Mouse (Mus musculus) right cerebral cortex, adult 18-20 months (tissue): Measurements from ENCODE around the gene Adgrd1.

ENCODE experiments used
- DNase-seq: peaks from one replicate; pipeline ENCODE4 v3.0.0; 2022; ENCODE audit warnings: mixed read lengths

Gene Adgrd1

DNA sequence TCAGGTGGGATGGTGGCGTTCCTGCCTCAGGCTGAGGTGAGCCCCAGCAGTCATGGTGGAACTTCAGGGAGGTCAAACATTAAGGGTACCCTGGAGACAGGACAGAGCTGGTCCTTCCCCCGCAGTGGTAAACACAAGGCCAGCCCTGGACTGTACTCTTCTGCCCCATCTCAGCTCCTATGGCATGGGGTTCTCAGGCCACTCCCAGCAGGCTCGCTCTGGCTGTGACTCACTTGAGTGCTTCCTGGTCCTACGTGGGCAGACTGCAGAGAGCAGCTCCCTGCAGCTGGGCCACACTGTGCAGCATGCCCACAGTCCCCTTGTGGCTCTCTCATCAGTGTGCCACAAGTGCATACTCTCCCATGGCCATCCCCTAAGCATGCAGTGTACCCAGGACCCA, 112.3 kb downstream of the Adgrd1 start:
- no peak for DNase-seq

DNA sequence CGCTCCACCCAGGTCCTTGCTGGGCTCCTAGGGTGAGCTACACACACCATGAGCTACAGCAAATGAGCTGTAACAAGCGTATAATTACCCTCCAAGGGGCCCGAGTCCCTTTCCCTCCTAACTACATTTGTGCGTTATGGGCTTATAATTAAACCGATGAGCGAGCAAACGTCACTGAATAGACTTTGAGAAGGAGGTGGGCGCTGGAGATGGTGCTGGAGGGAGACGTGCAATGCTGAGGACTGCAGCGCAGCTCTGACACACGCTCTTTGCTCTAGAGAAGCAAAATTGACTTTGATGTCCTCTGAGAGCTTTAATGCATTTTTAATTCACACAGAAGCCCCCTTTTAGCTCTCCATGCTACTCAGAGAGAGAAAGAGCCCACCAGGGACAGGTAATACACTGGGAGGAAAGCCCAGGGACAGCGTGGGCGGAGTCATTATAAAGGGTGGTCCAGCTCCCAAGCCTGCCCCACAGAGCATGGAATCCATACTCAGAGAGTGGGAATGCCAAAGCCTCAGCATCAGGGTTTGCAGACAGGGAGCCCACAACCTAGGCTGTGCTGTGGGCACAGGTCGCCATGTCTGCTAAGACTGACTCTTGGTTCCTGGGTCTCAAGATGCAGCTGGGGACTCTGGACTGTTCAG, 115.0 kb downstream of the Adgrd1 start:
- DNase-seq = no peak

DNA sequence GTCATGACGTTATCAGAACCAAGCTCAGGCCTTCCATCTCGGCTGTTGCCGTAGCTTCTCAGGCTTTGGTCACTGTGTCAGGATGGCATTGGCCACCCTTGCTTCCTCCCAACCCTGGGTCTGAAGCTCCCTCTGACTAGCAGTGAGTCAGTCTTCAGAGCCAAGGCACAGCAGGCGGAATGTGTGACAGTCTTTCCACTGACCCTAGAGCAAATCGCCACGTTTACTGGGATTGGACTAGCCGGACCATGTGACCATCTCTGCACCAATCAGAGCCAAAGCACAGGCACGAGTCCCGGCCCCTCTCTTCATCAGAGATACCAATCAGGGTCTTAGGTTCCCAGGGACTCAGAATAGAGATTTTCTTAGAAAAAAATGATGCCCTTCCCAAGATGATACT, 117.5 kb downstream of the Adgrd1 start:
- DNase-seq = no peak

DNA sequence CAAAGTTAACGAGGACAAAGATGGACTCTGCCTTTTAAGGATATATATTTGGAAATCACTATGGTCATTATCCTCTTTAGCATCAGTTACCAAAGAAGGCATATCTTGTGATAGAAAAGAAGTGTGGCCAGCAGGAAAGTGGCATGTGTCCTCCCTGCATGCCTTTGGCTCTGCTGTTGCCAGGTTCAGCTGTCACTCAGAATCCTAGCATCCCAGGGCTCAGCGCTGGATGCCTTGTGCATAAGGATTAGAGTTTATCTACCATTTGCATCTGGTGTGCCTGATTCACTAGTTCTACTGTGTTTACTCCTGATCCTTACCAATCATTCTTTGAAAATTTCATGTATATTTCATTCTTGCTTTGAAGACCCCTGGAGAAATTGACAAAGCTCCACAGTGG, 119.5 kb downstream of the Adgrd1 start:
- no peak for DNase-seq

DNA sequence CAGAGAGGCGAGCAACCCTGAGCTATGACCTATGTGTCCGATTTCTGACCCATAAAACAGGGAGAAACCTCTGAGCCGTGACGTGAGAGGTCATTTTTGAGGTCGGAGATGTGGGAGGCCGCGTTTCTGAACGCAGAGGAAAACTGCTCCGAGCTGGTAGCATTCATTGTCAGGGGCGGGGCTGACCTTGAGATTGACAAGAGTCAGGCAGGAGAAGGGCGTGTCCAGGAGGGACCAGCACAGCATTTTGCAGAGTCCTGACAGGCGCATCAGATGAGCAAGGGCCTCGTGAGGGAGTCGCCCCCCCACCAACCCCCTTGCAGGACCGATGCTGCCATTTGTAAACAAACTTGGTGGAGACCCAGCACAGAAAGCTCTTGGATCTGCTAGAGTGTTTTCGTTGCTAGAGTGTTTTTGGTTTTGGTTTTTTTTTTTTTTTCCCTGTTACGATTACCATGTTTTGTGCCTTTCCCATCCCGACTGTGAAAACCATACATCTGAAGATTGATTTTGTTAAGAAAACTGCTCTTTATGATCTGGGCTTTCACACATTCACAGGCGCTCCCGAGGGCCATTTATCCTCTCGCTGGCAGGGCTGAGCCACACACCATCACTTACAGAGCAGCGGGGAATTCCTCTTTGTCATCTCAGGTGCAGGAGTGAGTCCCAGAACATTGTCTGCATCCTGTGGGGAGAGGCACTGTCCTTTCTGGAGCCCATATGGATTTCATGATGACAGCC, 121.1 kb downstream of the Adgrd1 start:
- no peak for DNase-seq

DNA sequence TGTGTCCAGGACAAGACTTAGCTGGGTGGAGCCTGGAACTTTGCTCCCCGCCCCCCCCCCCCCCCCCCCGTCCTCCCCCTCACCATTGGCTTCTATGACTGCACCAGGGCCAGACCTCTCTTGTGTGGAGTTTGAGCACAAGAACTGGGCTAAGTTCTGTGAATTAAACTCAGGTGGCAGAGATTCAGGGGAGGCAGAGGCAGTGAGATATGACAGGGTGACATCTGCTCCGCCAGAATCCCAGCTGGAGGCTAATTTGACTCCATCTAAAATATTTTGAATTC, 121.6 kb downstream of the Adgrd1 start:
- DNase-seq = no peak

DNA sequence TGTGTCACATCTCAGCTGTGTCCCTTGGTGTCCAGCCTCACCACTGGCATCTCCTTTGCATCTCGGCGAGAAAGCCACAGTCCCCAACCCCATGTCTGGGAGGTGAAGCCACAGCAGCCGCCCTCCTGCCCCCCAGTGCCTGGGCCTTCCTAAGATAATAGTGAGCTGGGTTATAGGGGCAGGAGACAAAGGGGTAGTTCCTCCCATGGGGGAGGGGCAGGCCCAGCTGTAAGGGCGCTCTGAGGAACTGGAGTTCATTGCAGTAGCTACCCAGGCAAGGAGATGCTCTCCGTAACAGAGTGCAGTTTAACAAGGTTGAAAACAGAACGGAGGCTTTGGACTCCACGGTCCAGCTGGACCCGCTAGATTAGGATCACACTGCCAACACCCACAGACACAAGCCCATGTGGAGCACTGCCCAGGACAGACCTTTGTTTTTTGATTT, 122.0 kb downstream of the Adgrd1 start:
- DNase-seq = no peak

DNA sequence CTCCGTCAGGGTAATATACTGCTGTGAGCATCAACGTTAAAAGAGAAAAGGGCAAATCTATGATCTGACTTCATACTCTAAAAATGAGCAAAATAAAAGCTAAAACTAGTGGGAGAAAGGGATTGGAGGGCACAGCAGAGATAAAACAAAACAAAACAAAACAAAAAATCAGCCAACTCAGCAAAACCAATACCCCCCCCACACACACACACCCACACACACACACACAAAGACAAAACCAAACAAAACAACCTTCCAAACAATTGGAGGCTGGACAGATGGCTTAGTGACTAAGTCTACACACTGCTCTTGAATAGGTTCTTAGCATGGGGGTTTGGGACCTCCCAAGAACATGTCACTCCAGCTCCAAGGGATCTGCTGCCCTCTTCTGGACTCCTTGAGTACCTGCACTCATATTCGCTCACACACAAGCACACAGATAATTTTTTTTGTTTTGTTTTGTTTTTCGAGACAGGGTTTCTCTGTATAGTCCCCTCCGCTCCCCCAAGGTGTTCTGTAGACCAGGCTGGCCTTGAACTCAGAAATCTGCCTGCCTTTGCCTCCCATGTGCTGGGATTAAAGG, 122.7 kb downstream of the Adgrd1 start:
- DNase-seq = no peak

DNA sequence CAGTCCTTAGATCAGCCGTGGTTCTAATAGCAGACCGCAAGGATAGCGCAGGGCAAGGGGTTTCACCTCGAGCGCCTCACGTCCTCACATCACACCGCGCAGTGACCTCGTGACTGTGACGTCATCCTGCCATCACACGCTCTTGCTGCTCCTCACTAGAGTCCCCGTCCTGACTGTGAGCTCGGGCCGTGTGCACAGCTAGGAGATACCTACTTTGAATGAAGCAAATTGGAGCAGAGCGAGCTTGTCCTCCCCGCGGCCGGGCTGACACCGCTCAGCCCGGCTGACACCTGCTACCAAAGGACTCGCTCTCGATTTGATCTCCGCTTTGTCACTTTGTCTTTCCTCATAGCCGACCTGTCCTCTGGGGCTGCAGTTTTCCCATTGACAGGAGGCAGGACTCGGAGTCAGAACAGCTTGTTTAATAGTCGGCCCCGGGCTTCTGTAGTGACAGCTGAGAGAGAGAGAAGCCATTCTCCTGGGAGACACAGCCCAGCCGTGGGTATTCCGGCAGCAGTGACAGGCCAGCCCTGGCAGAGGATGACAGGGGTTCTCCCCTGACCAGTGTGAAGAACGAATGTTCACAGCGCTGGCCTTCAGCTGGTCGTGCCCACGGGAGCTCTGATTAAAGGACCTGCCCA, 129.4 kb downstream of the Adgrd1 start:
- no peak for DNase-seq

DNA sequence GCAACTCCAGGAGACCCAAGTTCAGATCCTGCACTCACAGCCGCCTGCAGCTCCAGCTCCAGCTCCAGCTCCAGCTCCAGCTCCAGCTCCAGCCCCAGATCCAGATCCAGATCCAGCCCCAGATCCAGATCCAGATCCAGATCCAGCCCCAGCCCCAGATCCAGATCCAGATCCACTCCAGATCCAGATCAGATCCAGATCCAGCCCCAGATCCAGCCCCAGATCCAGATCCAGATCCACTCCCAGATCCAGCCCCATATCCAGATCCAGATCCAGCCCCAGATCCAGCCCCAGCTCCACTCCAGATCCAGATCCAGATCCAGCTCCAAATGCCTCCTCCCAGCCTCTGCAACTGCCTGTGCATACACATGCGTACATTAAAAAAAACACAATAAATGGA, 131.6 kb downstream of the Adgrd1 start:
- no peak for DNase-seq

DNA sequence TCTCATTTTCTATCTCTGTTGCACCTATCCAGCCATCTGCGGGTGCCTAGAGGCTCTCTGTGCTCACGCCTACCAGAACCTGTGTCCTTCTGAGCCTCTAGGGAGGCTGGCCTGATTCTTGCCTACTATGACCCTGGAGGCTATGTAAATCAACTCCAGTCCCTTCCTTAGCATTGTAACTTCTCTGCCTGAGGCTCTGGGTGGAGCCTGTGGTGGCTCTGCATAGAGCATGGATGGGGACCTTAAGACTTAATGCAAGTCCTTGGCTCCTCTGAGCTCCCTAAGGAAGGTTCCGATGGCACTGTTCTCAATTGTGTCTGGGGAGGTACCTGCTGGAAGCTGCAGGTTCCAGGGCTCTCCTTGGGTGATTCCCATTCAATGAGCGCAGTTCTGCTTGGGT, 136.8 kb downstream of the Adgrd1 start:
- DNase-seq = no peak

DNA sequence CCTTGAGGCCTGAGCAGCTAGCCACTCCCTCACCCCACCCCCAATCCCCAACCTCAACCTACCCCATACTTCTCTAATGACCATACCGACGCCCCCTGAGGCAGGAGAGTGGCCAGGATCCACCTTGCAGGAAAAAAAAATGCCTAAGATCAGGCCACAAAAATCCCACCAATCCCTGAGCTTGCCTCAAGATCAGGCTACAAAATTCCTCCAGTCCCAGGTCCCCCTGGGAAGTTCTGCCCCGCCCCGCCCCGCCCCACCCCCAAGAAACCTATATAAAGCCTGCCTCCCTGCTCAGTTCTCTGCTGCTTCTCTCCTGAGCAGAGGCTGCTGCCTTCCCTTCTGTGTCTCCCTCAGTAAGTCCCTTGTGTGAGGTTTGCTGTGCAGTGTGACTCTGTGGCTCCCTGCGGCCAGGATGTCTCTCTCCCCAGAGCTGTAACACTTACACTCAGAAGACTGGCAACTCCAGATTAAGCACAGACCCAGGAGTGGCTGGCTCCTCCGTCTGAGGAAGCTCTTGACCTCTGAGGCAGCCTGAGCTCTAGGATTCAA, 137.4 kb downstream of the Adgrd1 start:
- no peak for DNase-seq

DNA sequence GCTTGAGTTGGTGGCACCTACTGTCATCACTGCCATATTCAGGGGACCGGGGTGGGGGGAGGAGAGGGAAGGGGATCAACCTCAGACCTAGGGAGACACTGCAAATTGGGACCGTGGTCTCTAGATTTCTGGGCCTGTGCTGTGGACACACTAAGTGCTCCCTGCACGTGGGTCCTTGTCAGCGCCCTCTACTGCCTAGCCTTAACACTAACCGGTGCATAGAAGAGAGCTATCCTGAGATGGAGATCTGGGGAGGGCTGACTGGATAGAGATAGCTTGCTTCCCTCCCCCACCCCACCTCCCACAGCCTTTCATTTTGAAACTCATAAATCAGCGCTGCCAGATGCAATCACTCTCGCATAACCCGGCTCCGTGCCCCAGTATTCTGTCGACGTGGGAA, 139.8 kb downstream of the Adgrd1 start:
- DNase-seq = no peak

DNA sequence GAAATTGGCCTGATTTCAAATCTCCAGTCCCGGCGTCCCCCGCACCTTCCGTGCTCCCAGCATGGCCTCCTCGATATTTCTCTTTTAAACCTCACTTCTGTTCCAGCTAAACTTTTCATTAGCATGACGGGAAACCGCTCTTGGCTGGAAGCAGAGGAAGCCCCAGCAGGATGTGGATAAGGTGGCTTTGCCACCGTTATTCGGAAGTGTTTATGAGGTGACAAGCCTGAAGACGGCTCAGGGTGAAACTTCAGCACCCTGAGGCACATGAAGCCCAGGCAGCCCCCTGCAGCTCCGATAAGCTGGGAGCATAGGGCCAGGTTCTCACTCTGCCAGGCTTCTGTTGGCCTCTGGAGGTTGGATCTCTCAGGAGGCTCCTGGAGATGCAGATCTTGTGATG, 145.3 kb downstream of the Adgrd1 start:
- DNase-seq = no peak

DNA sequence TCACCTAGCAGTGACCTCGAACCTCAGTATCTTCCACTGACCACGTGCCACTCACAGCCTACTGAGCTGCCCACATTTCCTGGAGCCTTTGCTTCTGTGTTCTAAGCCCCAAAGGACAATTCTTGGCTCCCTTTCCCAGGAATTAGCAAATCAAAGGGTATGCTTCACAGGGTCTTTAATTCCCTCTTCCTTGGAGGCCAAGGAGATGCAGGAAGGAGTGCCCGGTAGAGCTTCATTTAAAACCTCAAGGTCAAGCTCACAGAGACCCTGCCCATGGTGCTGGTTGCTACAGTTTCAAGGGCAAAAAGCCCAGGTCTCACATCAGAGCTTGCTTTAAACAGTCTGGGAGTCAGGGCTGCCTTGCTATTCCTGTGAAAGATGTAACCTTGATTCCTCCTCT, 145.7 kb downstream of the Adgrd1 start:
- no peak for DNase-seq

DNA sequence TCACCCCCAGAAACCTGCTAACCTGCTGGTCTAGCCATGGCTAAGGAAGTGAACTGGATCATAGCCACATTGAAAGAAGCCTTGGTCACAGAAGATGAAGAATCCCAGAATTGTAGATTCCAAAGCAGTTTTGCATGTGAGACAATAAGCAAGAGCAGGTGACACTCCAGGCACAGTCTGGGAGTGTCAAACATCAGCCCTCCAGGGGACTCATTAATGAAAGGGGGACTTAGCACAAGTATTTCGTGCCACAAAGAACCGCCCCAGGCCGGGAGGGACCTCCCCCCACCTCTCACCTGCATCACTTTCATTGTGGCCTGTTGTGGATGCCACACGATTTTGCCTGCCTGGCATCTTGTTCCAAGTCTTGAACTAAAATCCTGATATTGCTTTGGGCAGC, 146.6 kb downstream of the Adgrd1 start:
- DNase-seq = no peak

DNA sequence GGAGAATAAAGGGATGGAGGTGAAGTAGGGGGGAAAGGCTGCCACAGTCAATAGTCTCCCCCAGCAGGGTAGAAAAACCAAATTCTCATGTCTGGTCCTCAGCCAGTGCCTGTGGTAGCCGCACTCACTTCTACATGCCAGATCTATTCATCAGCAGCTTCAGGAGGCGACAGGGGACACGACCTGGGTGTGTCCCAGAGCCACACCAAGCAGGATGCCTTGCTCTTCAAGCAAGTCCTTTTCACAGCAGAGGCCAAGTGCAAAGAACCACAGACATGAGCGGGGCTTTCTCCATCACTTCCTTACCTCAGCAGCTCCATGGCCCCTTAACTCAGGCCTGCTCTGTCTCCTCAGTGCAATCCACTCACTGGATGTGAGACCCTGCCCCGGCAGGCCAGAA, 147.8 kb downstream of the Adgrd1 start:
- no peak for DNase-seq

DNA sequence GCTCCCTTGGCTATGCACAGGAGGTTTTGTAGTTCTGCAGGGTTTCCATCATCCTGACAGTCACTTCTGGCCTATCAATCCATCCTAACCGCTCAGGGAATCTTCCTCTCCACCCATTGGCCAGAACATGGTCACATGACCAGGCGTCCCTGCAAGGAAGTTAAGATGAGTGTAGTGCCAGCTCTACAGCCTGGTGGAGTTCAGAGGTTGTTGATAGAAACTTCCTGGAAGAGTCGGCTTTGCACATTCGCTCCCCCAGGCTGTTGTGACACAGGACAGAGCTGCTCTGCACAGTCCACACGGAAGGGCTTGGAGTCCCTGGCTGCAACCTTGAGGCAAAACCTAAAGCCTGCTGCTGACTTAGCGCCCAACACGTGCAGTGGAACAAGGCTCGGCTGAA, 152.5 kb downstream of the Adgrd1 start:
- no peak for DNase-seq
